Mouse (Mus musculus): ENCODE results near the gene Cnpy1.

Cnpy1 gene

DNA sequence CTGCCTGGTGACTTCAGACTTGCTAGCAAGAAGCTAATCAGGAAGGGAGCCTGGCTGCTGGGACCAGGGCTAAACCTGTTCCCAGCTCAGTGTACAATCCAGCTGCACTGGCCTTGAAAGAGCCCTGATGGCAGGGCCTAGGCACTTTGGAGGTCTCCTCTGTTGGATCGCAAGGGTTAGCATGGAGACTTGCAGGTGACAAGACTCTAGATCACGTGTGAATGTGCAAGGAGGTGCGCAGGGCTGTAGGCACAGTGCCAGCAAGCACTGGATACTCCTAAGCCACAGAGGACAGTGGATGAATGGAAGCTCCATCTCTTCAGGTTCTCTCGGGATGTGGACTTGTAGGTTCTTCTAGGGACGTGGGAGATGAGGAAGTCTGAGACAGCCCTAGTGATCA lies 6.7 kb downstream of the Cnpy1 start:
- DNase-seq, result no peak

DNA sequence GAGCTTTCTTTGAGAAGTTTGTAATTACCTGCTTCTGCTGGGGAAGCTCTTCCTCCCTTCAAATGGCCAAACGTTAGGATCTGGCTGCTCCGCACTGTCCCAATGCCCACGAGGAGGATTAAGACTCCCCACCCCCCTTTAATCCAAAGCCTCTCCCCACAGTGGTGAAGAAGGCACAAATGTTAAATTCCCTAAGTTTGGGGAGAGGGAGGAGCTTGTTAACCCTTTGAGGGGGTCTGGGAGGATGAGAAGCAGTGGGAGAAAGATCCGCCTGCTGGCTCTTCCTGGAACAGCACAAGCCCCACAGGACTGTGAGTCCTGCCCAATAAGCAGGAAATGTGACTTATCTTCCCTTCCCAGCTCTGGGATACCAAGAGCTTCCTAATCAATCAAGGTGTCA lies 7.5 kb downstream of the Cnpy1 start:
- no peak for DNase-seq

DNA sequence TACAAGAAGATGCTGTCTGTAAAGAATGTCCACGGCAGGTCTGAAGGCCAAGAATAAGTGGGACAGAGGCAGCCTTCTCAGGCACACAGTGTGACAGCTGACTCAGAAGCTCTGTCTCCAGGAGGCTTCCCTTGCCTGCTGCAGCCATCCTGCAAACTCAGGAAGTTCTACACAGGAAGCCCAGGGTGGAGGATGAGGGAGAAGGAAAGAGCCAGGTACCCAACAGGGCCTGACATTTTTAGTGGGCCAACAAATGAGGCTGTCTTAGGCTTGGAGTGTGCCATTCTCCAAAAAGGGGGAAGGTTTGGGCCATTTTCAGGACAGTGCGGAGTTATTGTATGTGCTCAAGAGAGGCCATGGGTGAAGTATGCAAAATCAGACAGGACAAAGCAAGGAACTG lies 7.9 kb downstream of the Cnpy1 start:
- DNase-seq, result no peak

DNA sequence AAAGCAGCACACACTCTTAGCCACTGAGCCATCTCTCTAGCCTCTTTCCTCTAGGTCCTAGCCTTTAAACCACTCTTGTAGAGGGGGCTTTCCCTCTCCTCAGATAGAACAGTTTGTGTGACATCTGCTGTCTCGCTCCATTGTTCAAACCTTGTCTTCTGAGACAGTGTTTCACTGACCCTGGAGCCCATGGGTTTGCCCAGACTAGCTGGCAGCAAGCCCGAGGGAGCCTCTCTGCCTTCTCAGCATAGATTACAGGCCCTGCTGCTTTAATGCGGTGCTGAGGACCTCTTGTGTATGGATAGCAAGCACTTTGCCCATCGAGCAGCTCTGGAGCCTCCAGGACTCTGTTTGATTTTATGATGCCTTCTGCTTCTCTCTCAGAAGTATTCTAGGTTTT lies 8.6 kb downstream of the Cnpy1 start:
- DNase-seq, result no peak

DNA sequence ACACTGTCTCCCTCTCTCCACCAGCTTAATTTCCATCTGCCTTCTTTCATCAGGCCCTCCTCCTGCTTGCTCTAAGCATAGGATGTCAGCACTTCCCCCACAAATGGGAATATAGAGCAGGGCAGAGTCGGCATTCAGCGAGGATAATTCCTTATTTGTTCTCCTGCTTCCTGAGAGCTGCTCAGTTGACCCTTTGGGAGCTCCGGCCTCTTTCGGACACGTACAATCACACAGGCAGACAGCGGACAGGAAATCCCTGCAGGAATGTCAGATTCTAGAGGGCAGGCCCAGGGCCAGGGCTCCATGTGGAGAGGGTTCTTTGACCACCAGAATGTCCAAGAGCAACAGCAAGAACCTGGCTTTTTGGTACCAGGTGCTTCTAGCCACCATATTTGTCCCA lies 9.5 kb downstream of the Cnpy1 start:
- no peak for DNase-seq

DNA sequence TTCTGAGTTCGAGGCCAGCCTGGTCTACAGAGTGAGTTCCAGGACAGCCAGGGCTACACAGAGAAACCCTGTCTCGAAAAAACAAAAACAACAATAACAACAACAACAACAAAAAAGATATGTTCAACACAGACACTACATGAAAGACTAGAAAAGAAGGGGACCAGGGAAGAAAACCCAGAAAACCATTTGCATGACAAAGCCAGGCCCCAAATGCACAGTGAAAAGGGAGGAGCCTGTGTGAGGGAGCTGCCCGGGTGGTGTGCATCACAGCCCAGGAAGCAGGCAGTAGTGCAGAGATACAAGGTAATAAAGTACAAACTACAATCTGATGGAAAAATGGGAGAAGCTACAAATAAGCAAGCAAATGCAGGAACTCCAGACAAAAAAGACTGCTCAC lies 13.5 kb downstream of the Cnpy1 start:
- DNase-seq, result no peak

DNA sequence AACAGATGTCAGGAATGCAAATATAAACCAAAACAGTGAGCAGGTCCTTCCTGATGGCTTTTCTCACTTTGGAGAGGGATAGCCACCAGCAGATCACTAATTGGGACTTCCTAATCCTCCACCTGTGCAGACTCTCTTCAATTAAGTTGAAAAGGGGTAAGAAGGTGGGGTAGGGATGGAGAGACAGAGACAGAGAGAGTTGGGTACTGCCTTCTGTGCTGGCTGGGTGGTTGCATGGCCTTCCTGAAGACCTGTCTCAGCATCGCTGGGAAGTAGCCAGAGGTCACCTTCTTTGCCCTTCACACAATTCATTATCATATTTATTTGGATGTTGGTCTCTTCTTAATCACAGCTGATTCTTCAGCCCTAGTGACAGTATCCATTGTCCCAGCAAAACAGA lies 26.0 kb downstream of the Cnpy1 start:
- DNase-seq, result no peak

DNA sequence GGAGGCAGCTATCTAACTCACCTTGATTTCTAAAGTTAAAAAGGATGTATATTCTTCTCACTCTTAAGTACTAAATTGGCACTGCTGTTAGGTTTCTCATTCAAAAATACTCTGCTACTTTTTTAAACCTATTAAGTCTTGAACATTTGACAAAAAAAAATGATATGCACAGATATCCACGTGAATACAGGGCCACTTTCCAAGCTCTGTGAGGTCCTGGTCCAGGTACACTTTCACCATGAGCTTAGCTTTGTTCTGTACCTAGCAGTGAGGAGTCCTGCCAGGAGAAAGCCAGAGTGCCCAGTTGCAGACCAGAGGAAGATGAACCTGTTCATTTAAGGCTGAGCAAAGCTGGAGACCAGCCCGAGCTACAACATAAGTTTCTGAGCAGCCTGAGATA lies 32.2 kb downstream of the Cnpy1 start:
- no peak for DNase-seq

DNA sequence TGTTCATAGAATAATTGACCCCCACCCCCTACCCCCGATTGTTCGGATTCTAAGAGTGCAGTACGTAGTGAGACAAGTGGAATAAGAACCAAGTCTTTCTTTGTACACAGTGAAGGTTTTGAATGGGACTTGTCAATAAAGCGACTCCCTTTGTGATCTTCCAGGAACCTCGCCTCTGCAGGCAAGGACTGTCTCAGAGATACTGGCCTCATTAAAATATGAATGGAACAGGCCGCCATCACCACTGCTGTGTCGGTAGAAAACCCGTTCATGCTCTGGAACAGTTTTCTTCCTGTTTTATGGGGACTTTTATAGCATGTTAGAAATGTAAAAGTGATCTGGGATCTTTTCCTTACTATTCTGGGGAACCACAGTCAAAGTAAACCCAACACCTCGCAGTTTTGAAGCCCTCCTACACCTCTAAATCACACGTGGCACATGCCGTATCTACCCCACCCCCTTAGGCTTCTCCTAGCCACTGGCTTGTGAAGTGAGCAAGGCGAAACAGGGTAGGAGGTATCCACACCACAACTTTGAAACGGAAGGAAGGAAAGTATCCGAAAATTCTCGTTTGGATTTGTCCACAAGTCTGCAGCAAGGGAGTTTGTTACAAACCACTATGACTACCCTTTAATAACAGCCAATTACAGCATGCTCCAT lies 33.8 kb downstream of the Cnpy1 start:
- DNase-seq, result no peak

DNA sequence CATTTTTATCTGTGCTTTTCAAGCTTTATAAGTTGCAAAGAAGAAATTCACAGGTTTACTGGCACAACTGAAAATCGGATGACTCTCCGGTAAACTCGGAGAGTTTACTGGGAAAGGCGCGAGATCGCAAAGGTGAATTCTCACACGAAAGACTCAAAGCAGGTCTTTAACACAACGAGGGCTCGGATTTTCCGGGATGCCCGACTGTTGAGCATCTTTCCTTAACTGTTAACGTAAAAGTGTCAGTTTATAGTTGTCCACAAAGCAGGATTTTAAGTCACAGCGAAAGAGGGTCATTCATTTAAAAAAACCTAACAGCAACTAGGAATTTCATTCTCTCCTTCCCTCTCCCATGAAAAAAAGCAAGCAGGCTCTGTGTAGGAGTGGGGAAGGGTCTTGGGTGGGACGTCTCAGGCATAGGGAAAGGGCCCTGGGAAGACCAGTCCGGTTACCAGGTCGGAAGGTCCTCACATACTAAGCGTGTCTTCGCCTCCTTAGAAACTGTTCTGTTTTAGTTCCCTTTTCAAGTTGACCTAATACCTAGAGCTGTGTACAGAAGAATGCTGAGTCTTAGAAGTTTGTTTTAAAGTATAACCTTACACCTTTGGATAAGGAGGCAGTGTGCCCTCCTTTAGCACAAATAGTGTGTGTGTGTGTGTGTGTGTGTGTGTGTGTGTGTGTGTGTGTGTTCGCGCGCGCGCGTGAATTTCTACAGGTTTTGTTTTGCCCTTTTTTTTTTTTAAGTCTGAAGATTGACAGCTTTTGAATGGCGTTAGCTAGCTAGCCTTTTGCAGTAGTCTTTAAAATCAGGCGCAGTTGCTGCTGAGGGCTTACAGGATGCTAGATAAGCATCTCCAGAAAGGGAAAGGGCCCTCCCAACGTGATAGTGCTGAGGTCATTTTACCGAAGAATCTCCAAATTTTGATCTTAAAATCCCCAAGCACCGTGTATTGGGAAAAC lies 34.7 kb downstream of the Cnpy1 start:
- no peak for DNase-seq

DNA sequence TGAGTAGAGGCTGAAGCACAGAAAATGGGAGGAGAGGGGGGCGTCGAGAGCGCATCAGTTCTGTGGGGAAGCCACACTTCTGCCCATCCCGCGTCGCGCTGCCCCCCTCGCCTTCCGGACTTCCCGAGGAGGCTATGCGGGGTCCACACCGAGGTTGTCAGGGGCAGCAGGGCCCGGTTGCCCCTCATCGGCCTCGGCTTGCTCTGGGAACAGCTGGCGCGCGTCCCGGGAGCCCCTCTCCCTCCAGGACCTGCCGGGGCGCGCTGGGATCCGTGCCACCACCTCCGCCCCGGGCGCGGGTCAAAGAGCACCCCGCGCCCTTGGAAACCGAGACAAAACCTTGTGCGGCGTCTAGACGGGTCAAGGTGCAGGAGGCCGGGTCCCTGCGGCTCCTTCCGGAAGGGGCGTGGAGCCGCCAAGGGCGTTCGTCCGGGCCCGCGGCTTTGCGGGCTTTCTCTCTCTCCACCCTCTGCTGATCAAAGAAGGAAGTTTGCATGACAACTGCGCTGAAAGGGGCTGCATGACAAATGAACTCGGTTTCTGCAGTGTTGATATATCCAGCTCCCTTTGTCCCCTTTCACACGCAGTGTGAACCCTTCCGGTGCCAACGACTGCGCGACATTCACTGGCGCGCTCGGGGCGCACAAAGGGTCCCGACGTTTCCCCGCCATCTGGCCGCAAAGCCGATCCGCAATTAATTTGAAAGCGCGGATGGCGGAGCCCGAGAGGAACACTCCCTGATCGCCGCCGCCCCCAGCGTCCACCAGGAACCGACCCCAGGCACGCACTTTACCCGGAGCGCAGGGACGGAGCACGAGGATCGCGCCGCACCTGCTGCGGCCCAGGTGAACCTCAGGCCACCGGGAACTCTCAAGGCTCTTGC lies 35.8 kb downstream of the Cnpy1 start:
- DNase-seq, result no peak

DNA sequence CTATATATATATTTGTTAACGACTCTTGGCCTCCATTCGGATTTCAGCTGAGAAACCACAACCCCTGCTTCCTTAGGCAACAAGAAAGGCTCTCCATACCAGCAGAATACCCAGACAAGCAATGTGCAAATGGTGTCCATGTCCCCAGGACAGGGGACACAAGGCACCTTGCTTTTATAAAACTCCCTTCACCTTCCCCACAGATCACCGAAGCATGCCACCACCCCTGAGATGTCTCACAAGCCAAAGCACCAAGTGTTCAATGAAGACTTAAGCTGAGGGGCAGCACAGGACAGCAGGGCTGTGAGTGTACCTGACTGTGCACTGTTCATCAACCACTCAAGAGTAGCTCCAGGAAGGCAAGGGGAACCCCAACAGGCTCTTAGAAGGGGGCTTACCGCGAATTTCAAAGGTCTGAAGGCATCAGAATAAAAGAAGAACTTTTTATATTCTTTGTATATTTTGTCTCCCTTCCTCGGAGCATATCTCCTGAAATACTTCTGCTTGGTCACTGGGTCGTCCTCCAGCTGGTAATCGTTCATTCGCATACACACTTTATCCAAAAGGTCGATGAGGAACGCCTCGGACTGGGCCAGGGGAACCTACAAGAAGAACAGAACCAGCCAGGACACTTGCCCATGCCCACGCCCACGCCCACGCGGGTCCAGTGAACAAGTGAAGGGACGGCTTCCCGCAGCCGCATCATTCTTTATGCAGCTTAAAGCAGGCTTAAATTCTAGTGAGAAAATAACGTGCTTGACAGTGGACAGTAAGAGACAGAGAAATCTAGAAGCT lies 36.7 kb downstream of the Cnpy1 start:
- DNase-seq, result no peak

DNA sequence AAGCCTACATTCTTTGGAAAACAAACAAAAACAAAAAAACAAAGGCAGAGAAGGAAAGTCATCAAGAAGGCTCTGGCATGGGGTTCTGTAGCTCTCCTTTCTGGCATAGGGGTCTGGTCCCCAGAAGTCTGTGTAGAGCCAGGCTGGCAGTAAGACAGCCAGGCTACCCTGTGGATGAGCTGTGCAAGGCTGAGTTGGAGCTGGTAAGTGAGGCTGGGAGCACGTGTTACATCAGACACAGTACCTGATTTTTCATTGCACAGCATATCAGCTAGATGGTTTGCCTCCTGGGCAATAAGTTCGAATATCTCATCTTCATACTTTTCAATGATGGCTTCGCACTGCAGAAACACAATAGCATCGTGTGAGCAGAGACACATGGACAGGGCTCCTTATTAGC lies 38.6 kb downstream of the Cnpy1 start:
- no peak for DNase-seq

DNA sequence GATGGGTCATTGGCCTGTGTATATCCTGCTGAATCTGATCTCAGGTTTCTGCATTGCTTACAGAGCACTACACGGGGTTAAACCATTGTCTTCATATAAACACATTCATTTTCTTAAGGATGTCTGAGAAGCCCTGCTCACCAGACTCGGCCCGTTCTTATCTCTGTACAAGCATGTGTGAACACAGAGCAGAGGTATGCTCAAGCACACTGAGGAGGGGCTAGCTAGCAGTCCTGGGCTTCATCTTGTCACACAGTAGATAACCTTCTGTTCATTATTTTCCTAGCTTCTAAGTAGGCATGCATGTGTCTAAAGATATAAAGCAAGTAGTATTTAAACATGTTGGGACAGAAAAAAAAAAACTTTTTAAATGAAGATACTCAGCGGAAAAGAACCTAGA lies 39.2 kb downstream of the Cnpy1 start:
- no peak for DNase-seq

DNA sequence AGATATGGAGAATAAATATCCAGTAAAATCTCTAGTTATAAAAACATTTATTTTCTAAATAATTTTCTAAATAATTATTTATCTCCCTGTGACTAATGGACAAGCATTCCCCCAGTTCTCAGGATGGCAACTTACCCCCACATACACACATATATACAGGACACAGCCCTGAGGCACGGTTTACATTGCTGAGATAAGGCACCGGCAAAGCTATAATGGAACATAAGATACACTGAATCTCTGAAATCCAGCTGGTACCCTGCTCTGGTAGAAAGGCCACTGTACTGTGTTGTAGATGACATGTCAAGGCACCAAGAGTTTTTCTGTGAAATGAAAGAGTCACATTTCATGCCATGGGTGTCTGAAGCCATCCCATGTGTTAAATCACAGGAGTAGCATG lies 40.9 kb downstream of the Cnpy1 start:
- no peak for DNase-seq

DNA sequence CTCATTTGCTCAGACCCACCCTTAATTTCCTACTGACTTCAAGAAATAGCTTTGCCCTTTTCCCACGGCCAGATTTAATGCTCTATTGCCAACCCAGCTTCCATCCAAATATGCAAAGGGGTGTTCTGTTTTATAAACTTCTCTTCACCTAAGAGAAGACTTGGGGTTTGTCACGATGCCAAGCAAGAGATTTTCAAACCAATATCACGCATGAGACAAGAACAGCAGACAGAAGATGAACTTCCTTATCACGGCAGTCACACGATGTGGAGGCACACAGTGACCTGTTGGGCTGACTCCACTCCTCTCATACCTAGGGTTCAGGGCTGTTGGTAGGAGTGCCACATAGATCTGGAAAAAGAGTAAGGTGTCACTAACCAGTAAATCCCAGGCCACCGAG lies 42.5 kb downstream of the Cnpy1 start:
- DNase-seq, result no peak

DNA sequence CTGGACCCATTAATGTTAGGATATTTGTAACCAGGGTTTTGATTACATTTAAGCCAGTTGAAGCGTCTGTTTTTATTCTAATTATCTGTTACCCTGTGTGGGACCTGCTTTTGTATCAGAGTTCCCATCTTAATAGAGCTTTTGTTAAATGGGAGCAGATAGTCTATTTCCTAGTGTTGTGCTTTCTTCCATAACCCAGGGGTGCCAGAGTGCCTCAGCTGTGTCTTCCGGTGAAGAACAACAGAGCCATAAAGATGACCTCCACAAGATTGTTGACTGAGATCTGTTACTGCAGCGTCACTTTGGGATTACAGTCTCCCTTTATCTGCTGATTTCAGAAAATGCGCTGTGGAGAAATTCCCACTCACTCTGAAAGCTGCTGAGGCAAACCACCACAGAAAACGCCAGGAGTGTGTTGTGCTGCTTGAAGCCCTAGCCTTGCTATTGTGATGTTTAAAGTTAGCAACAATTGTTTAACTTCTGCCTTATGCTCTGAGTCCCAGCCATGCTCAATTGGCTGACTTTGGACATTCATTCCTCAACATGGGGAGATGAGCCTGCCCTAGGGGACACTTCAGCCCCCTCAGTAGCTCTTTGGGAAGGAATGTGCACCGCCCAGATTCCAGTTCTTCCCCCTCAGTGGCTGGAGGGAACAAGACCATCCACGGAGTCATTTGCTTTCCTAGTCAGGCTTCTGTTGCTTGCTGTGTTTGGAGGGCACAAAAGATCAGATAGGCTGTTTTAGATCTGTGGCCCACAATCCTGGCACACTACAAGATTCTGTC lies 46.3 kb downstream of the Cnpy1 start:
- DNase-seq, result no peak

DNA sequence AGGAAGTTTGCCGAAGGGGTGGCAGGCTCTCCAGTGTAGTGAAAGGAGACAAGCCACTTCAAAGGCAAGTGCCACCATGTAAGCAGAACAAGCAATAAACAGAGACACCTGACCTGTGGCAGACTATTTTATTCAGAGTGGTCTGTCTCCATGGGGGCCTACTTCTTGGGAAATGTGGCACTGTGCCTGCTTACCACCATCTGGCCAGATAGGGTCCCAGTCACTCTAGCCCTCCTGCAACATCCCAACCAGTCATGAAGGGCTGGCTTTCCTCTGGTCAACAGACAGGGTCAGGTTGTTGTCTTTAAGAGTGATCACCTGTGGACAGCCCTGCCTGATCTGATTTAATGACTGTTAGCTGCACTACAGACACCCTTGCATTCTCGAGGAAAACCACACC lies 50.1 kb downstream of the Cnpy1 start:
- DNase-seq, result no peak

DNA sequence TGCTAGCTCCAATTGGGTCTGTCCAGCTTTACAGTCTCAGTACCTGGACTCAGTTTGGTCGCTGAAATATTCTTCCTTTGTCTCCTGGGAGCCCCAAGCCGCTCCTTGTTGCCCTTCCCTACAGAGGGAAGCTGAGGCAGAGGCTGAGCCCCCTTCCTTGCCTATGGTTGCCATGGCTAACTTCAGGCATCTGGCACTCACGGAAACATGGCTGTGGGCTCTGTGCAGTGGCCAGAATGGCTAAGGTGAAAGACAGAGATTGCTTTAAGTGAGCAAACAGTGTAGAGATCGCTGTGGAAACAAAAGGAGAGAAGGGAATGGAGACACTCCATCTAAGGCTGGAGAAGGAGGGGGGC lies 53.5 kb downstream of the Cnpy1 start:
- no peak for DNase-seq

DNA sequence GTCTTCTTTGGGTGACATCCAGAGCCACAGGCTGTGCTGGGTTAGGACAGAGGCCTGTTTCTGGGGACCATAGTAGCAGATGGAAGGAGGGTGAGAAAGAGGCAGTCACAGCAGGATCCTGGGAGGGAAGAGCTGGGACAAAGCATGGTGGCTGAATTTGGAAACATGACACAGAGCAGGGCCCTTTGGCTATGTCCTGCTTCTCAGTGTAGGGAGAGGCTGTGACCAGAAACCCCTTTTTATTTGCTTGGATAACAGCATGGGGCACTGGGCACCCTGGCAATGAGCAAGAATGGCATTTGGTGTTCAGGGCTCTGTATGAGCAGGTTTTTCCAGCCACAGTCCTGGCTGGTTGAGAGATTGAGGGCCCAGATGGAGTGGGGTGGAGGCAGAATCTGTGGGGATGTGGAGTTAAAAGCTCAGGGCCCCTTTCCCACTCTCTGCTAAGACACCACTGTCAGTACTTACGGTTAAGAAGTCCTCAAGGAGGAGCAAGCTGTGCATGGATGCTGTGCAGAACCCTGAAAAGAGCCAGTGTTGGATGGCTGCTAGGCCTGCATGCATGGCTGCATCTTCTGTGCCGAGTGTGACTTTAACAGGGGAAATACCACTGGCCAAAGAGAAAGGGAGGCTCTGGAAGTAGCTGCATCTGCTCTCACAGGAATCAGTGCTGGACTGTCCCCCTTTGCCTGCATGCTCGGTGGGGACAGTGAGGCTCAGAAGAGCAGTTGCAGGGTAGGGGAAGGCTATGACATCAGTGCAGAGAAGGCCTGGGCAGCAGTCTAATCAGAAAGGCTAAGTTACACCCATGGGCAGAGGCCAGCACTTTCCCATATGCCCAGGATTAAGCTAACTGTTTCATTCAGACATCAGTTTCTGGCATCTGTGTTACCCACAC lies 54.2 kb downstream of the Cnpy1 start:
- DNase-seq, result no peak
